Mouse (Mus musculus): Measurements from ENCODE around the gene Zzz3. TPM values are rescaled to one million over a fixed set of nuclear protein-coding genes. Genes with fewer than 3 reads are reported as not detected.
A peak's percentile ranks its signal among the peaks of the same experiment; 100 is the strongest.
"Not testable (repeated sequence)": the region's sequence is repeated elsewhere in the genome, so short reads cannot be mapped to it uniquely, and the experiment has no call there.

The Zzz3 gene
- total RNA-seq, 1 experiment from 2014 or later = 32.8 TPM

DNA sequence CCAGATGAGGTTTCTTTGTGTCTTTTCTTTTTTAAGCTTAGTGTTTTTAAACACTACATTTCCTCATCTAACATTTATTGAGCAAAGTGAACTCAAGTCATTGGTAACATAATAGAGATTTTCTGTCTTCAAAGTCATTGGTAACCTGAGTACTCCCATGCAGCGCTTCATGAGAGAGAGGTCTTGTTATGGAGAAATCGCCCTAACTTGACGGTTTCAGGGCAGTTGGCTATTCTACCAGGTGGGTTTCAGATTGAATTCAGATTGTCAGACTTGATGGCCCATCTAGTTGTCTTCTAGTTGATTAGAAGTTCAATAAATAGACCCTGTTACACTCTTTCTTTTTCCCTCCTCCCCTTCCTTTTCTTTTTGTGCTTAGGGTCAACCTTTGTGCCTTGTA lies 5.6 kb downstream of the Zzz3 start:
- no peak for DNase-seq

DNA sequence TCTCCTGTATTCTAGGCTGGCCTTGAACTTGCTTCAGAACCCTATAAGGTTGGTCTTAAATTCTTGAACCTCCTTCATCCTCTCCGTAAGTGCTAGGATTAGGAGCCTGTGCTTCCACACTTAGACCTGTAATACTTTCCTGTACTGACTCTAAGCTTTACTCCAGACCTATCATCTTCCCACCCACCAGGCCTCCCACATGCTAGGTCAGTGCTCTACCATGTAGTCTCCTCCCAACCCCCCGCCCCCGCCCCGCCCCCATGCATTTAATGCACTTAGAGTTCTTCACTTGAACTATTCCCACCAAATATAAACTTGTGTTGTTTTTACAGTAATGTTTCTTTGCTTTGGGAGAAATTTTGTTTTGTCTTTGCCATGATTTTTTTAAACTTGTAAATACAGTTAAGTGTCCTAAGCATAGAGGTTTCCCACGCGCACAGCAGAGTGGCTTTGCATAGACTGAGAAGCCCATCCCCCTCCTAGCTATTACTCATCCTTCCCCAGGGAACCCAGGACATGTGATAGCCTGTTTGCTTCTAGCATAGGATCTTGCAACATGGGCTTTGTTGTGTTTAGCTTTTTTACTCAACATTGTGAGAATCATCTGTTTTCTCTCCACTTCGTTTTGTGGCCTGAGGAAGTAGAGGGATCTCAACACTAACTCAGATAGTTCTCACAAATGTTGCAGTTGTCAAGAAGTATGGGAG lies 6.8 kb downstream of the Zzz3 start:
- peak; percentile 80 for DNase-seq

DNA sequence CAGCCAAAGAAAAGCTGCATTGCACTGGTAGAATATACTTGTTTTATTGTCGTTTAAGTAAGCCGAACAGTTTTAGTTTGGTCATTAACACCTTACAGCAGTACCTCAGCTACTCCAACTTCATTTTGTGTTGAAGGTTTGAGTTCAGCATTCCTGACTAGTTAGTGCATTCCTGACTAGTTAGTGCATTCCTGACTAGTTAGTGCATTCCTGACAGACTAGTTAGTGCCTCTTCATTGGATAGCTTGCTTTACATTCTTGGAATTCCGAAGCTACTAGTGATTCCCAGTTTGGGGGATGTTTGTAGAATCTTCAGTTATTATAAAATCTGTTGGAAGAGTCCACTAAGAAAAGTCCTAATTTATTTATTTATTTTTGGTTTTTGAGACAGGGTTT lies 7.4 kb downstream of the Zzz3 start:
- DNase-seq = no peak

DNA sequence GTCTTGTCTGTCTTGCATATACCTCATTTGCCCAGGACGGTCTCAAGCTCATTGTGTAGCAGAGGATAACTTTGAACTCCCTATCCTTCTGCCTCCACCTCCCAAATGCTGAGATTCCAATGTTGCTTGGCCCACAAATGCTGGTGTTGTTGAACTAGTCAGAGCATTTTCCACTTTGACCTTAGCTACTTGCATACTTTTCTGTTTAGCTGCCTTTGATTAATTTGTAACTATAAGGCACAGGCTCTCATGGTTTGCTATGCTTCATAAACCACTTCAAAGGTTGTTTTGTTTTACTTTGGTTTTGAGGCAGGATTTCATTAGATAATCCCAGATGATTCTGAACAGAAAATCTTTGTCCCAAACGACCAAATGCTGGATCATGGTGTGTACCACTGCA lies 8.6 kb downstream of the Zzz3 start:
- no peak for DNase-seq

DNA sequence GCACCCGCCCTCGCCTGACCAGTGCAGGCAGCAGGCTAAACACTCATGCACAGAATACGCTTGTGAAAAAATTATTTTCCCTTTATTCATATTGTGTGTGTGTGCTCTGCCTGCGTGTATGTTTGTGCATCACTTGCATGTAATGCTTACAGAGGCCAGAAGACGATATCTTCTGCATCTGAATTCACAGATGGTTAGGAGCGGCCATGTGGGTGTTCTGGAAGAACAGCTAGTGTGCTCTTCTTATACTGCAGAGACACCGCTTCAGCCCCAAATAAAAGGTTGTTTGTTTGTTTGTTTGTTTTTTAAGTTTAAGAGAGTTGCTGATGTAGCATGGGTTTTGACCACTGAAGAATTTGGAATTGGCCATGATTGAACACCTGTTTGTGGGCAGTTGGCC lies 10.1 kb downstream of the Zzz3 start:
- no peak for DNase-seq

DNA sequence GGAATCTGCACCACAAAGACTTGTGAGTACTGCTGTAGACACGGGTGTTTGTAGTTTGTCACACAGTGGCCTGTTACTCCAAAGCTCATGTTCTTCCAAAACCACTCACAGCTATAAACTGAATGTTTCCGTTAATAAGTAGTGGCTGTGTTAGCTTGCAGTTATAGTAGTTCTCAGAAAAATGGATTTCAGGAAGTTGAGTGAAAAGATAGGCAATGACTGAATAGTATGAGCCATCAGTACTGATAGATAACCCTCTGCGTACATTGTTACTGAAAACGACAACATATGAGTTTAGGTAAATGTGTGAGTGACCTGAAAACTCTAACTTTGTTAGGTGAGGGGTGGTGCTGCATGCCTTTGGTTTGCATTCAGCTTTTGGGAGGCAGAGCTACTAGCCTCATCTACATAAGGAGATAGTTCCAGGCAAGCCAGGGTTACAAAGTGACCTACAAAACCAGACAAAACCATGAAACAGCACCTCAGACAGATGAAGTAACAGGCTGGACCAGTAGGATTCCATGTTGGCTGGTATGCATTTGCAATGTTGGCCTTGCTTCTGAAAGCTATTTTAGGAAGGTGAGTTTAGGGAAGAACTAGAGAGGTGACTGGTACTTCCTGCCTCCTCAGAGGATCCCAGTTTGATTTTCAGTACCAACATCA lies 10.8 kb downstream of the Zzz3 start:
- DNase-seq = no peak

DNA sequence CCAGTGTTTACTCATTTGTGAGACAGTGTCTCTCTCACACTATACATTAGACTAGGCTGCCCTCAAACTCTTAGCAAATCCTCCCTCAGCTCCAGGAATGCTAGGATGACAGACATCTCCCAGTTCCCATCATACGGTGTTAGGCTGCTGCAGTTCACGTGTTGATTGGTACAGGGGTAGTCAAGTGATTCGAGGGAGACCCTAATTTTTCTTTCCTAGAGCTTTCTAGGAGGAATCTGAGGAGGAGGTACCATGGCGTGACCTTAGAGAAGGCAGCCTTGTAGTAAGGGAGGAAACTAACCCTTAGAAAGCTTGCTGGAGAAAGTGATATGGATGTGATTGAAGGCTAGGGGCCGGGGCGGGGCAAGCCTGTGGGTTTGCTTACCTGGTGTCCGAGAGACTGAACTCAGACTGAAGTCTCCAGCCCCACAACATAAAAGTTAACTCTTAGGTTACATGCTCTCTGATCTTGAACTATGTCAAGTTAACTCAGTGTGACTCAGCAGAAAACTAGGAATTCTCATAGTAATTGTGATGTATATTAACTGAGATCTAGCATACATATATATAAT lies 15.8 kb downstream of the Zzz3 start:
- DNase-seq = no peak

DNA sequence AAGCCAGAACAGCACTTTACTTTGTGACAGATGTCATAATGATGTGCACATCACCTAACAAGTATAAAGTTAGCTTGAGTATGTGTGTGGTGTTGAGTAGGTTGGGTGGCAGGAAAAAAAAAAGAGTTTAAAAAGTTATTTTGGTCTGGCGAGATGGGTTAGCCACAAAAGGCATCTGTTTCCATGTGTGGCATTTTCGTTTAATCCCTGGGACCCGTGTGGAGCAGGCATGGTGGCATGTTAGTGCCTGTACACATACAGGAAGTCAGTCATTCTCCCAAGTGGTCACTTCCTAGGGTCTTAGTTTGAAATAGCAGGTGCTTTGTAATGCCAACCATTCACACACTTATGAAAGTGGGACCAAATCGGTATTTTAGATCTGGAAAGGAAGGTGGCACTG lies 17.1 kb downstream of the Zzz3 start:
- no peak for DNase-seq

DNA sequence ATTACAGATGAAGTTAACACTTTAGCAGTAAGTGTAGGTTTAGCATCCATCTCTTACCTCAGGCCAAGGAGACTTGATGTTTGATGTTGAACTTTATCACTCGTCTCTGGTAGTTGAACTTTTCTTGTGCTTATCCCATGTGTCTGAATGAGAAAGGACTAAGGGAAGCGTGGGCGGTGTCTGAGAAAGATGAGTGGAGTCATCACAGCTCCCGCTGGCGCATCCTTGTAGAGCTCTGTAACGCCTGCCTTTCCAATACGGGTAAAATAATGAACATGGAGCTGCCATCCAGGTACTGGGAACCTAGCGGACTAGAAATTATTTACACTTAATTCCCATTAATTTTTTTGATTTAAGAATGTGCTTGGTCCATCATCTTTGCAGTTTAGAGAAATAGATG lies 33.7 kb downstream of the Zzz3 start:
- no peak for DNase-seq

DNA sequence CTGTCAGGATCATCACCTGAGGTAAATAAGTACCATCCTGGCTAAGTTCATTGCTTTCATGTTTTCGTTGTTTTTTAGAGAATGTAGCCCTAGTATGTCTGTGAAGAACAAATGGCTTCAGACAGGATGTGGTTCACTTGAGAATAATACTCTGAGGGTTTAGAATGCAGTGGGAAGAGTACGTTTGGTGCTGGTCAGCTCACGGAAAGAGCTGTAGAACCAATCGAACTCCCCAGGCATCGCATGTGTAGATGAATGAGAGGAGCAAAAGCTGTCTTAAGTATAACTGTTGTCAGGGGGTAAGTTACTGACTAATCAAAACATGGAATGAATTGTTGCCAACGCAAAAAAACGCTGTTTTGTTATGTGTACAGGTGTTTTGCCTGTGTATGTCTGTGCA lies 37.4 kb downstream of the Zzz3 start:
- DNase-seq = no peak

DNA sequence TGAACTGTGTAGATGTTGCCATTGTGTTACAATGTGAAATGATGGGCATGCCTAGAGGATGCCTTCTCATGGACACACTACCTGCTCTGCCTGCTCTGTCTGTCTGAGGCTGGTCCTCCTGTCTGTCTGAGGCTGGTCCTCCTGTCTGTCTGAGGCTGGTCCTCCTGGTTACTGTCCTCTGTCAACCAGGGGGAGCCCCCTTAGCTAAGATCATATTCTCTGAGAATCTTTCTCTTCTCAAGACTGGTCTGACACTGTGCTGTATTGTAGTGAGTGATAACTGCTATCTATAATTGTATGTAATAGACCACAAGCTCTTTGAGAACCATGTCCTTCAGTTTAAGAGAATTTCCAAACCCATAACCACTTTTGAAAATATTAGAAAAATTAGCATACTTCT lies 40.3 kb downstream of the Zzz3 start:
- no peak for DNase-seq

DNA sequence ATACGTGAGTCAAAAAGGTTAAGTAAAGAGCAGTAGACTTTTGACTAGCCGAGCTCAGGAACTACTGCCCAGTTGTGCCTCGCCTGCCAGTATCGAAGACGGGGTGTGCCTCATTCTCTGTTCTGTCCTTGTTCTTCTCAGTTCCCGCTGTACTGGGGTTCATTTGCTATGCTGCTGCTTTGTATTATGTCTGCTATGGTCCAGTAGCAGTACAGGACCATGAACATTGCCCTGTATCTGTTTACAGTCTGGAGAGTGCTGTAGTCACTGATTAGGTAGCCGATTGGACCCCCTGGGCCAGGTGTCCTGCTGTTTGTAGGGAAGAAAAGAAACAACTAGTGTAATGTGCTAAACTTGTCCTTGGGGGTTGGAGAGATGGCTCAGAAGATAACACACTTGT lies 42.8 kb downstream of the Zzz3 start:
- DNase-seq = no peak

DNA sequence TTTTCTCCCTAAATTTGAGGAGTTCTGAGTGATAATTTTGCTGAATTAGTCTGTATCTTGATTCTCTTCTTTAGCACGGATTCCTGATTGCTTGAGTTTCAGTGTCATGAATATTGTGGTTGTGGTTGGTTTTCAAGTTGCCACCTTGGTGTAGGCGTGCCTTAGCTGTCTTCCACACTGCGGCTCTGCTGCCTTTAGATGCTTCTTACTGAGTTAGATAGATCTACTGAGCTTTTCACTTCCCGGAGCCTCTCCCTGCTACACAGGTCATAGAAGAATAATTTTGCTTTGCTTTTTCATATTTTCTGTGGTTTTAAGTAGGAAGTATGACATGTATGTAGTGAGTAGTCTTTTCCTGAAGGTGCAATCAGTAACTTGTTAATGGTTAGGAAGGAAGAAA lies 47.5 kb downstream of the Zzz3 start:
- DNase-seq = no peak

DNA sequence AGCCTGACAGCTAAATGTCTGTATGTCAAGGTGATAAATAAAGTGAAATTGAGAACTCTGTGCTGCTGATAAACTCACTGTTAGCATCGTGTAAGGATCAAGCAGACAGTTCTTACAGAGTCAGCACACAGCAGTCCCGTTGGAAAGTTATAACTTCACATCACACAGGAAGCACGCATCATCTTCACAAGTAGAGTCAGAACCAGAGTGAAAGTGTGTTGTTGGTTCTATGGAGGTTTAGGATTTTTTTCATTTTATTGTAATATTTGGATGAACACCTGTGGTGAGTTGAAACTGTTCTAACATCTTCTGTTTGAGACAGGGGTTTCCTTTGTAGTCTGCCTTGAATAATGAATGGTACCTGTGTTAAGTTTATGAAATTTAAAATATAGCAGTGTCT lies 48.8 kb downstream of the Zzz3 start:
- DNase-seq = no peak

DNA sequence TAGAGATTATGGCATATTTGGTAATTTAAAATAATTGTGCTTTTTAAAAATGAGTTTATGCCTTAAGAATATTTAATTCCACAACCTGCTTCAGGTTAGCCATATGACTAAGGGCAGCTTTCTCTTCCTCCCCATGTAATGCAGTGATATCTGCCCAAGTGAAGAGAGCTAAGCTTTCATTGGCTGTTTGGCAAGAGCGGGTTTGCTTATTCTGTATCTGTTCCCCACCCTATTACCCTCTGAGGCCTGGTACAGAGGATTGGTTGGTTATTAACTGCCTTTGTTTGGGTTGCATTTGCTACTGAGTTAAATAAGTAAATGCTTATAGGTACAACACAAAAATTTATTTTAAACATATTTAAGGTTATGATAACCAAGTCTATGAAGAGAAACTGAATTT lies 51.7 kb downstream of the Zzz3 start:
- DNase-seq = no peak

DNA sequence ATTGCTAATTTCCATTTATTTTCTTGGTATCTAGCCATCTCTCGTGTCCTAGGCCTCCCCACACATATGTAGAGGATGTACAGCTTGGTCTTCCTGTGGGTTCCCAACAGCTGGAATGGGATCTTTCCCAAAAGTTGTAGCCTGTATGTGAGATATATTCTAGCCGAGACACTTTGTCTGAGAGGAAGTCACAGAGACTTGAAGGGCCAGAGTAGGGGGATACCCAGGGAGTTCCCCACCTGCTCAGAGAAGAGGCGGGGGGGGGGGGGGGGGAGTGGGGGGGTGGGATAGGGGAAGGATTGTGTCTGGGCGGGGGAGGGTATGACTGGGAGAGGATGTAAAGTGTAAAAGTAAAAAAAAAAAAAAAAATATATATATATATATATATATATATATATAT lies 57.9 kb downstream of the Zzz3 start:
- no peak for DNase-seq

DNA sequence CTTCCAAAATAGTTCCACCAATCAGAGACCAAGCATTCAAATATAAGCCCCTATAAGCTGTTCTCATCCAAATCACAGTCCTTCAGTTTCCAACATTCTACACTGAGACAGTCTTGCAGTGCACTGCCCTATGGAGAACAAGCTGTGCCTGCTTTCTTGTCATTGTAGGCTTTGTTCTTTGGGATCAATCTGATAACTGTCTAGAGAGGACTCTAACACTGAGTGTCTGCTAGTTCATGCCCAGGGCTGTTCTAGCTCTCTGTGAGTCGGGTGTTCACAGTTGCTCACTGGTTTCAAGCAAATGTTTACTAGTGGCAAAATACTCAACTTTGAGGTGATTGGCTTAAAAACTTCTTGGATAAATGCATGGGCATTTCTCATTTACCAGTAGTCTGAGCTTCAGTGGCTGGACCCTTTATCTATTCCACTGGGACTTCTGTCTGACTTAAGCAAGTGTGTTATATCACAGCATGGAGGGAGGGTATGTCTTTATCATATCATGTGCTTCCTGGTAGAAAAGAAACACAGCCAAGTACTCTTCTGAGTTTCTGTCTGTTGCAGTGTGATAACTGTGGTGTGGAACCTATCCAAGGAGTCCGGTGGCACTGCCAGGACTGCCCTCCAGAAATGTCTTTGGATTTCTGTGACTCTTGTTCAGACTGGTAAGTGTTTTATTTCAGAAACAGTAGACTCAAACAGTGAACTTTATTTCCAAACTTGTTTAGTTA lies 62.2 kb downstream of the Zzz3 start:
- no peak for DNase-seq

DNA sequence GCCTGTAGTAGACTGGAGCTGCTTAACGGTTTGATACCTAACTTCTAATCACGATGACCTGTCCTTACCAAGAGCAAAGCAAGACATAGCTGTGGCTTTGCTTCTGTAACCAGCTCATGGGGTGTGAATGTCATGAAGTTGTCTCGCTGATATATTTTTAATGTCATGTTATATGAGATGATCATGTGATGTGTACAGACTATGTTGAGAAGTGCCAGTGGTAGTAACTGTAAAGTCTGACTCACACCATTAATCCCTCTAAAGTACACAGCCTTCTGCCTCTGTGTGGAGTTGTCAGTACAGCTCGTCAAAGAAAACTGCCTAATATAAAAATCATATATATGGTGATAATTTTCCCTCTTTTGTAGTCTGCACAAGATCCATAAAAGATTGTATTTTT lies 63.6 kb downstream of the Zzz3 start:
- DNase-seq = not testable (repeated sequence)

DNA sequence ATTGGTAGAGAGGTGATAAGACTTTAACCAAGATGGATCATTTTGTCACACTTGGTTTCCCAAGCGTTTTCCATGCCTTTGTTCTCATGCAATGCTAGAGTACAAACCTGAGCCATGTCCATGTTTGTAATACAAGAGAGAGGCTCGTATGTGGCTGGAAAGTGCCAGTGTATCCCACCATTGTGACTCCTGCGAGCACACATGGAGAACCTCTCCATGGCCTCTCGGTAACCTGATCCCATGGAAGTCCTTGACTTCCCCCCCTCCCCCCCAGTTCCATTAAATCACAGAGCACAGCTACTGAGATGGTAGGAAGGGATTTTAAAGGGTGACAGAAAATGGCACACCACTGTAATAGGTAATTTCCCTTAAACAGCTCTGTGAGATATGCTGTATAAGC lies 65.5 kb downstream of the Zzz3 start:
- no peak for DNase-seq

DNA sequence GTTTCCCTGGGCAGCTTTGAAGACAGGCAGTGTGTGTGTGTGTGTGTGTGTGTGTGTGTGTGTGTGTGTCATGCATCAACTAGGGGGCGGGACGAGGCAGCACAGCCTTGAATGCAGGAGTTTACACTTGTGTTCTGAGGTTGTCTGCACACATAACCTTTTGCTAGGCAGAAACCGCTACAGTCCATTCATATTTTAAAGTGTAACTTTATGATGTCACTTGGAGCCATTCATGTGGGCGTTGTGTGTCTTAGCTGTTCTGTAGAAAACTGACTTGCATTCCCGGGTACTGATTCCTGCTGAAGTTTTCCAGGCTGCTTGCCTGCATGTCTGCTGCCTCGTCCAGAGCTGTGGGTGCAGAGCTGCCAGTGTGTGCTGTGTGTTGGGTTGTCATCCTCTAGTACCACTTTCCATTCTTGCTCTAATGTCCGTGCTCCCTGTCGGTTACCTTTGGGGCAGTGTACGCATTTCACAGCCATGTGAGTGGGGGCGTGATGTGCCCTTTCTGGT lies 66.8 kb downstream of the Zzz3 start:
- no peak for DNase-seq

DNA sequence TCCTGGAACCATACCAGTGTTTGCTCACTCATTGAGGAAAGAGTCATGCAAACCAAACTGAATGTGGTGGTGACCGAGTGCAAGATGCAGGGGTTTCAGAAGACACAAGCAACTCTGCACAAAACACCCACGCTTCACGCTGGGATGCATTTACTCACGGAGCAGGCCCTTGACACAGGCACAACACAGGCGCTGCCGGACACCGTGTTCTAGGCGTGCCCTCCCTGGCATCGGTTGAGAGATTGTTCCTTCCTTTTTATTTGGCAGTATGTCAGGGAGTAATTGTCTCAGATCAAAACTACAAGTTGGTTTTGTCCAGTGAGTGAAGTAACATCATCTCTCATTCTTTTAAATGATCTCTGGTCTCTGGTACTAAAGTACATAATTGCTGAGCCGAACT lies 67.6 kb downstream of the Zzz3 start:
- DNase-seq = no peak

DNA sequence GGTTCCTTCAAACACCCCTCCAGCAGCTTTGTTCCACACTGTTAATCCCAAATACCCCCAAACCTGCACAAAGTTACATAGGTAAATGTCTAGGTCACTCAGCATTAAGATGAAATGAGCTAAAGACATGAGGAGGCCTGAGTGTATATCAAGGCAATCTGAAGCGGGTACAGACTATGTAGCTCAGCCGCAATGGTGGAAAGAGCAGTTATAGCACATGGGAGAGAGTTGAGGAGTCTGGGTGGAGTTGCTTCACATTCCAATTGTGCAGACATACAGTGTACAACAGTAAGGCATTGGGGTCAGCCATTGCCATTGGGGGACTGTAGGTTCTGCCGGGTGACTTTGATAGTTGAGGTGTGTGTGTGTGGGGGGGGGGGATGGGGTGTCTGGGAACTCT lies 69.2 kb downstream of the Zzz3 start:
- DNase-seq = no peak

DNA sequence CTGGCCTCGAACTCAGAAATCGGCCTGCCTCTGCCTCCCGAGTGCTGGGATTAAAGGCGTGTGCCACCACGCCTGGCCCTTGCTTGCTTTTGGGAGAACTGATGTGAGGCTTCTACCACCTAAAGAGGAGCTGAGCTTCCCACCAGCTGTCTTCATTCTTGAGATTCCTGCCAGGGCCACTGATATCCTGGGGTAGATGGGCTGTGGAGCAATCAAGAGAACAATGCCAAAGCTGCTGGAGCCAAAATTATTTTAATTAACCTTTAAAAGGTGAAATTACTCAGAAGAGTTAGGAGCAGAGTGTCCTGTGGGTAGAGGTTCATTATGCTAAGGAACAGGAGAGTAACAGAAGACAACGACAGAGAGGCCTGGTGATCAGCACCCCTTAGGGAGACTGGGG lies 70.1 kb downstream of the Zzz3 start:
- DNase-seq = no peak

Data from adrenal gland, postnatal 14 days (tissue).